Mouse (Mus musculus): Measurements from ENCODE around the gene Sptbn1. TPM values are rescaled to one million over a fixed set of nuclear protein-coding genes. Genes with fewer than 3 reads are reported as not detected.

Sptbn1 gene
- polyA plus RNA-seq, 1 experiment from 2014 or later: 215 TPM

GRCm38 (mm10) chr11:30281096-30281495 is 13.1 kb upstream of the Sptbn1 start:
- 68% methylated on average over 5 of the region's 5 CpGs for WGBS
- ATAC-seq (ENCODE audit: insufficient number of reproducible peaks, insufficient read depth, low FRiP score, low read depth): no peak
- no peak overlapping the region for H3K4me2 ChIP-seq (ENCODE audit: low read length)

GRCm38 (mm10) chr11:30279278-30279677 is 11.3 kb upstream of the Sptbn1 start:
- Histone ChIP-seq H3K4me1 (ENCODE audit: control insufficient read depth in 2 of 2, insufficient read depth in 2 of 2, low read length in 2 of 2) (no peaks in the 10 kb centered on the region), H3K4me3 (ENCODE audit: control insufficient read depth in 1 of 2, insufficient read depth in 1 of 2, low read depth in 1 of 2, low read length in 2 of 2) (no peak overlapping the region), H3K36me3 (ENCODE audit: control insufficient read depth, insufficient read depth, low read length) (no peaks in the 10 kb centered on the region), H3K9me3 (ENCODE audit: control insufficient read depth, low read length) (0 out of 2 replicates have a peak, but pooled peaks cover 3% of the 10 kb centered on the region), H3K4me2 (ENCODE audit: low read length) (no peak overlapping the region), H3K9ac (ENCODE audit: low read length) (no peak overlapping the region), H3K27me3 (ENCODE audit: control insufficient read depth, insufficient read depth, low read length) (no peaks in the 10 kb centered on the region), H3K27ac (replicated peaks in 1 of 2; ENCODE audit: control insufficient read depth in 1 of 2, insufficient read depth in 1 of 2, low read depth in 2 of 2, low read length in 2 of 2) (no peak overlapping the region; a peak in 1 of 4 replicates)
- no peak for ATAC-seq (ENCODE audit: insufficient number of reproducible peaks, insufficient read depth, low FRiP score, low read depth)
- 68% methylated on average over 5 of the region's 5 CpGs for WGBS

More at GRCm38 (mm10) chr11:30281096-30281495, 13.1 kb upstream of the Sptbn1 start:
- no peaks in the 10 kb centered on the region for H3K27me3 ChIP-seq (ENCODE audit: control insufficient read depth, insufficient read depth, low read length)
- H3K9me3 ChIP-seq (ENCODE audit: control insufficient read depth, low read length): 0 out of 2 replicates have a peak, but pooled peaks cover 3% of the 10 kb centered on the region
- no peak overlapping the region for H3K4me3 ChIP-seq (ENCODE audit: control insufficient read depth in 1 of 2, insufficient read depth in 1 of 2, low read depth in 1 of 2, low read length in 2 of 2)
- no peak overlapping the region for H3K9ac ChIP-seq (ENCODE audit: low read length)
- H3K36me3 ChIP-seq (ENCODE audit: control insufficient read depth, insufficient read depth, low read length): no peaks in the 10 kb centered on the region
- H3K27ac ChIP-seq (replicated peaks in 1 of 2; ENCODE audit: control insufficient read depth in 1 of 2, insufficient read depth in 1 of 2, low read depth in 2 of 2, low read length in 2 of 2): no peak overlapping the region
- H3K4me1 ChIP-seq (ENCODE audit: control insufficient read depth in 2 of 2, insufficient read depth in 2 of 2, low read length in 2 of 2): no peaks in the 10 kb centered on the region

GRCm38 (mm10) chr11:30275436-30276031 is 7.6 kb upstream of the Sptbn1 start:
- no peak overlapping the region for H3K4me3 ChIP-seq (ENCODE audit: control insufficient read depth in 1 of 2, insufficient read depth in 1 of 2, low read depth in 1 of 2, low read length in 2 of 2)
- H3K9me3 ChIP-seq (ENCODE audit: control insufficient read depth, low read length): 0 out of 2 replicates have a peak, but pooled peaks cover 3% of the 10 kb centered on the region
- no peaks in the 10 kb centered on the region for H3K36me3 ChIP-seq (ENCODE audit: control insufficient read depth, insufficient read depth, low read length)
- H3K4me1 ChIP-seq (ENCODE audit: control insufficient read depth in 2 of 2, insufficient read depth in 2 of 2, low read length in 2 of 2): no peaks in the 10 kb centered on the region
- ATAC-seq (ENCODE audit: insufficient number of reproducible peaks, insufficient read depth, low FRiP score, low read depth): no peak
- no peak overlapping the region for H3K27ac ChIP-seq (replicated peaks in 1 of 2; ENCODE audit: control insufficient read depth in 1 of 2, insufficient read depth in 1 of 2, low read depth in 2 of 2, low read length in 2 of 2)
- WGBS: 37% methylated on average over 3 of the region's 3 CpGs
- H3K27me3 ChIP-seq (ENCODE audit: control insufficient read depth, insufficient read depth, low read length): no peaks in the 10 kb centered on the region
- no peak overlapping the region for H3K4me2 ChIP-seq (ENCODE audit: low read length)
- no peak overlapping the region for H3K9ac ChIP-seq (ENCODE audit: low read length)

- 64% methylated on average over 1 of the region's 1 CpGs for WGBS
- Histone ChIP-seq H3K27ac (replicated peaks in 1 of 2; ENCODE audit: control insufficient read depth in 1 of 2, insufficient read depth in 1 of 2, low read depth in 2 of 2, low read length in 2 of 2) (no peak overlapping the region), H3K4me1 (ENCODE audit: control insufficient read depth in 2 of 2, insufficient read depth in 2 of 2, low read length in 2 of 2) (peaks cover 0 to 2% of the 10 kb centered on the region in 2 experiments; a peak in 1 of 4 replicates), H3K9ac (ENCODE audit: low read length) (no peak overlapping the region), H3K4me2 (ENCODE audit: low read length) (peak overlapping the region; percentile 70), H3K4me3 (ENCODE audit: control insufficient read depth in 1 of 2, insufficient read depth in 1 of 2, low read depth in 1 of 2, low read length in 2 of 2) (peak overlapping the region in 1 of 2 experiments; percentile 97; a peak in 1 of 4 replicates), H3K36me3 (ENCODE audit: control insufficient read depth, insufficient read depth, low read length) (no peaks in the 10 kb centered on the region), H3K9me3 (ENCODE audit: control insufficient read depth, low read length) (no peaks in the 10 kb centered on the region), H3K27me3 (ENCODE audit: control insufficient read depth, insufficient read depth, low read length) (no peaks in the 10 kb centered on the region)
- no peak for ATAC-seq (ENCODE audit: insufficient number of reproducible peaks, insufficient read depth, low FRiP score, low read depth)
Measured at GRCm38 (mm10) chr11:30269524-30269923, 1.5 kb upstream of the Sptbn1 start.

GRCm38 (mm10) chr11:30268648-30269375 is 837 bp upstream of the Sptbn1 start:
- Histone ChIP-seq H3K9me3 (ENCODE audit: control insufficient read depth, low read length) (no peaks in the 10 kb centered on the region), H3K36me3 (ENCODE audit: control insufficient read depth, insufficient read depth, low read length) (no peaks in the 10 kb centered on the region), H3K27ac (replicated peaks in 1 of 2; ENCODE audit: control insufficient read depth in 1 of 2, insufficient read depth in 1 of 2, low read depth in 2 of 2, low read length in 2 of 2) (peak overlapping the region; percentile 94 to 95), H3K4me2 (ENCODE audit: low read length) (peak overlapping the region; percentile 70), H3K4me3 (ENCODE audit: control insufficient read depth in 1 of 2, insufficient read depth in 1 of 2, low read depth in 1 of 2, low read length in 2 of 2) (peak overlapping the region; percentile 91 to 97), H3K27me3 (ENCODE audit: control insufficient read depth, insufficient read depth, low read length) (no peaks in the 10 kb centered on the region), H3K9ac (ENCODE audit: low read length) (peak overlapping the region; percentile 91), H3K4me1 (ENCODE audit: control insufficient read depth in 2 of 2, insufficient read depth in 2 of 2, low read length in 2 of 2) (peaks cover 0 to 10% of the 10 kb centered on the region in 2 experiments; a peak in 1 of 4 replicates)
- ATAC-seq (ENCODE audit: insufficient number of reproducible peaks, insufficient read depth, low FRiP score, low read depth): no peak
- 2% methylated on average over 15 of the region's 15 CpGs for WGBS

GRCm38 (mm10) chr11:30267036-30267891 is 711 bp downstream of the Sptbn1 start:
- peaks cover 0 to 21% of the 10 kb centered on the region in 2 experiments; a peak in 1 of 4 replicates for H3K4me1 ChIP-seq (ENCODE audit: control insufficient read depth in 2 of 2, insufficient read depth in 2 of 2, low read length in 2 of 2)

GRCm38 (mm10) chr11:30266691-30267035 is 1.3 kb downstream of the Sptbn1 start:
- H3K36me3 ChIP-seq (ENCODE audit: control insufficient read depth, insufficient read depth, low read length): no peaks in the 10 kb centered on the region
- no peak for ATAC-seq (ENCODE audit: insufficient number of reproducible peaks, insufficient read depth, low FRiP score, low read depth)
- H3K9ac ChIP-seq (ENCODE audit: low read length): peak overlapping the region; percentile 100
- H3K4me2 ChIP-seq (ENCODE audit: low read length): peak overlapping the region; percentile 67
- H3K9me3 ChIP-seq (ENCODE audit: control insufficient read depth, low read length): no peaks in the 10 kb centered on the region
- H3K4me3 ChIP-seq (ENCODE audit: control insufficient read depth in 1 of 2, insufficient read depth in 1 of 2, low read depth in 1 of 2, low read length in 2 of 2): peak overlapping the region; percentile 63 to 97
- WGBS: 2% methylated on average over 7 of the region's 7 CpGs
- peaks cover 0 to 21% of the 10 kb centered on the region in 2 experiments; a peak in 1 of 4 replicates for H3K4me1 ChIP-seq (ENCODE audit: control insufficient read depth in 2 of 2, insufficient read depth in 2 of 2, low read length in 2 of 2)
- no peaks in the 10 kb centered on the region for H3K27me3 ChIP-seq (ENCODE audit: control insufficient read depth, insufficient read depth, low read length)
- H3K27ac ChIP-seq (replicated peaks in 1 of 2; ENCODE audit: control insufficient read depth in 1 of 2, insufficient read depth in 1 of 2, low read depth in 2 of 2, low read length in 2 of 2): peak overlapping the region; percentile 63 to 99

More at GRCm38 (mm10) chr11:30267036-30267891, 711 bp downstream of the Sptbn1 start:
- H3K4me3 ChIP-seq (ENCODE audit: control insufficient read depth in 1 of 2, insufficient read depth in 1 of 2, low read depth in 1 of 2, low read length in 2 of 2): peak overlapping the region; percentile 63 to 97
- no peaks in the 10 kb centered on the region for H3K27me3 ChIP-seq (ENCODE audit: control insufficient read depth, insufficient read depth, low read length)
- peak overlapping the region; percentile 63 to 99 for H3K27ac ChIP-seq (replicated peaks in 1 of 2; ENCODE audit: control insufficient read depth in 1 of 2, insufficient read depth in 1 of 2, low read depth in 2 of 2, low read length in 2 of 2)
- peak; percentile 54 for ATAC-seq (ENCODE audit: insufficient number of reproducible peaks, insufficient read depth, low FRiP score, low read depth)
- peak overlapping the region; percentile 100 for H3K9ac ChIP-seq (ENCODE audit: low read length)
- under 1% methylated on average over 68 of the region's 69 CpGs for WGBS
- peak overlapping the region; percentile 67 for H3K4me2 ChIP-seq (ENCODE audit: low read length)
- no peaks in the 10 kb centered on the region for H3K9me3 ChIP-seq (ENCODE audit: control insufficient read depth, low read length)
- no peaks in the 10 kb centered on the region for H3K36me3 ChIP-seq (ENCODE audit: control insufficient read depth, insufficient read depth, low read length)
